Mouse (Mus musculus) midbrain, embryonic 12.5 days (tissue): ENCODE measurements around the gene Nfatc3. TPM values are rescaled to one million over a fixed set of nuclear protein-coding genes. Genes with fewer than 3 reads are reported as not detected.
"Not testable (repeated sequence)": the region's sequence is repeated elsewhere in the genome, so short reads cannot be mapped to it uniquely, and the experiment has no call there.

Experiments used
- ATAC-seq: fragments of 200-750 bp; cut with Nextera tagmentation; 2 replicates; pipeline ENCODE4 v1.8.0; 2017; ENCODE audit warnings: low read depth, moderate TSS enrichment, moderate library complexity; ENCODE audit not compliant: low FRiP score
- H3K27ac ChIP-seq: fragments of 300-500 bp; sonication (generic); replicated peaks from 2 replicates; pipeline ENCODE4 v1.5.1; 2016; ENCODE audit warnings: mild to moderate bottlenecking
- H3K27me3 ChIP-seq: fragments of 300-500 bp; sonication (generic); 2 replicates; pipeline ENCODE4 v1.6.1; 2016; ENCODE audit warnings: mild to moderate bottlenecking
- H3K36me3 ChIP-seq: fragments of 300-500 bp; sonication (generic); 2 replicates; pipeline ENCODE4 v1.6.1; 2016
- H3K4me1 ChIP-seq: fragments of 300-500 bp; sonication (generic); 2 replicates; pipeline ENCODE4 v1.6.1; 2016
- H3K4me2 ChIP-seq: fragments of 300-500 bp; sonication (generic); replicated peaks from 2 replicates; pipeline ENCODE4 v1.6.1; 2016; ENCODE audit warnings: mild to moderate bottlenecking, moderate library complexity
- H3K4me3 ChIP-seq: fragments of 300-500 bp; sonication (generic); 2 replicates; pipeline ENCODE4 v1.5.1; 2016; ENCODE audit warnings: mild to moderate bottlenecking
- H3K9ac ChIP-seq: fragments of 300-500 bp; sonication (generic); replicated peaks from 2 replicates; pipeline ENCODE4 v1.6.1; 2016; ENCODE audit warnings: mild to moderate bottlenecking, moderate library complexity
- H3K9me3 ChIP-seq: fragments of 300-500 bp; sonication (generic); 2 replicates; pipeline ENCODE4 v1.6.1; 2016; ENCODE audit warnings: mild to moderate bottlenecking
- WGBS: fragments of 180-500 bp; shearing (Covaris S2); methylation state at CpG from one replicate; pipeline ENCODE4 v1.1.7; 2016; 5-methylcytosine and 5-hydroxymethylcytosine counted together
- polyA plus RNA-seq: library from polyadenylated mRNA; unstranded; fragments of >200 nt; fragmentation: Nextera tagmentation; extraction: Ambion mirVana; gene quantifications from 2 replicates; pipeline ENCODE4 v1.2.1, GENCODE M21; 2016

Nfatc3 gene
- 5.3 and 6.0 TPM in 2 replicates for polyA plus RNA-seq

DNA sequence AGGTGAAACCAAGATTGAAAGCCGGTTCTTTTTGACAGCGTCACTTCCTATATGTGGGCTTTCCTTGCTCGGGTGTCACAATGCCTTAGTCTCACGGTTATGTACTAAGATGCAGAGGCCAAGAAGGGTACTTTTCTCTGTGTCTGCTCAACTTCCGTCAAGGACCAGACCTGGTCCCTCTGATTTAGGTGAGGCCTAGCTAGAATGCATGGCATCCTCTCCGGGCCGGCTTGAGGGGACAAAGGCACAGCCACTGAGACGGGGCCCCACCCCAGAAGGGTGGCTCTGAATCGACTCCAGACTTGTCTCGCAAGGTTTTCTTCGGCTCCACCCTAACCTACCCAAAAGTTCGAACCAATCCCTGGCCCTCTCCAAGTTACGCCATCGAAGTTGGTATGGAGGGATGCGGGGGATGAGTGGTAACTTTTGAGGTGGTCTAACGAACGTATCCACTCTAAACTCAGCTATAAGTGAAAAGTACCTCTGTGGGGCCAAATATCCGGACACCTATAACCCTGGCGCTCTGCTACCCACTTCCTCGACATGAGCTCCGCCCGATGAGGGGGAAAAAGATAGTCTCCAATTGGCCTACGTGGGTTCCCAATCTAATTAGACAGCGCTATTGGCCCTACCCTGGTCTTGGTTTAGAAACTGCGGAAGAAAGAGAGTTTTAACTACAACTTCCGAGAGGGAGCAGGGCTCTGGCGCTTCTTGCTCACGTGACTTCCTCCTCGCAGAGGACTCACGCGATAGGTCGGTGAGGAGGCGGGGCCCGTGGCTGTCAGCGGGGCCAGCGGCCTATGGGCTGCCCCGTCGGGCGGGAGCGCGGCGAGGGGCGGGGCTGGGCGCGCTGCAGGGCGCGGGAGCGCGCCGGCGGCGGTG lies at the start of gene Nfatc3:
TSS of gene Nfatc3 (plus strand) at position 110 of the 882 bp plus-strand sequence.
- H3K27ac ChIP-seq = peak within 1 kb of the TSS; percentile 92
- ATAC-seq = peak; percentile 96
- peak within 1 kb of the TSS; percentile 80 for H3K4me2 ChIP-seq
- H3K36me3 ChIP-seq = 0 out of 2 replicates have a peak, but pooled peaks cover 6% of the 10 kb centered on the region
- peaks cover 28% of the 10 kb centered on the region for H3K4me1 ChIP-seq
- H3K4me3 ChIP-seq = peak within 1 kb of the TSS; percentile 86
- under 1% methylated on average over 52 of the region's 52 CpGs for WGBS
- no peaks in the 10 kb centered on the region for H3K27me3 ChIP-seq
- peak within 1 kb of the TSS; percentile 83 for H3K9ac ChIP-seq
- H3K9me3 ChIP-seq = no peaks in the 10 kb centered on the region

DNA sequence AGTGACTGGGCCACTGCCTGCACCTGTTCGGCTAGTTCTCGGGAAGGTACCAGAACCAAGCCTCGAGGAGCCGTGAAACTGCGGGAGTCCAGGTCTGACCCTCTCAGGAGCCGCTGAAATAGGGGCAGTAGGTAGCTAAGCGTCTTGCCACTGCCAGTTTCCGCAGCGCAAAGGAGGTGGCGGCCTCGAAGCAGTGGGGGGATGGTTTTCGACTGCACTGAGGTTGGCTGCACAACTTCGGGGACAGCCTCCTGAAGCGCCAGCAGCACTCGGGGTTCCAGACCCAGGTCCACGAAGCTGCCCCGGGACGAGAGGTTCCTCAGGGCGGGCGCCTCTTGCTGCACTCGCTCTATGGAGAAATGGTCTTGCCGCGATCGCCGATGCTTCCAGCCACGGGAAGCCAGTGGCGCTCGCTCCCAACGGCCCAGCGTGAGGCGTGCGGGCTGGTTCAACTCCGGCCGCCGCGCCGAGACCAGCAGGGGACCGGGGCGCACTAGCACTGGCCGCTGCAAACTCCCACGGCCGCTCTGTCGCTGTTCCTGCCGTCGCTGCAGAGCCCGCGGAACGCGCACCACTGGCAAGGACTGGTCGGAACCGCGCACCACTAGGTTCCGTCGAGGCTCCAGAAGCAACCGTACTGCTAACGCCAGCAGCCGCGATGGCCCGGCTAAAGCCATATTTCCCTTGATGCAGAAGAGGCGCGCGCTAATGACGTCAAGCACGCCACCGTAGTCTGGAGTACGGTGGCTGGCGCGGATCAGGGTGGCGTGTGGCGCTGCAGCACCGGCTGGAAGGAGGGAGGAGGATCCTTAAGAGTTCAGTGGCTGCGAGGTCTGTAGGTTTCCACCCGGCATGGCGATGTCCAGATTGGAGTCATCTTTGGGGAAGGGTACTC lies 47.6 kb upstream of the Nfatc3 start:
- Histone ChIP-seq H3K4me3 (peak overlapping the region; percentile 98), H3K9ac (peak overlapping the region; percentile 92), H3K36me3 (peaks cover 9% of the 10 kb centered on the region; the same call in 1 of the 2 replicates), H3K4me2 (peak overlapping the region; percentile 99), H3K27ac (peak overlapping the region; percentile 65), H3K9me3 (no peaks in the 10 kb centered on the region), H3K4me1 (peaks cover 19% of the 10 kb centered on the region), H3K27me3 (no peaks in the 10 kb centered on the region)
- ATAC-seq = peak; percentile 94
- WGBS = 1% methylated on average over 74 of the region's 74 CpGs

DNA sequence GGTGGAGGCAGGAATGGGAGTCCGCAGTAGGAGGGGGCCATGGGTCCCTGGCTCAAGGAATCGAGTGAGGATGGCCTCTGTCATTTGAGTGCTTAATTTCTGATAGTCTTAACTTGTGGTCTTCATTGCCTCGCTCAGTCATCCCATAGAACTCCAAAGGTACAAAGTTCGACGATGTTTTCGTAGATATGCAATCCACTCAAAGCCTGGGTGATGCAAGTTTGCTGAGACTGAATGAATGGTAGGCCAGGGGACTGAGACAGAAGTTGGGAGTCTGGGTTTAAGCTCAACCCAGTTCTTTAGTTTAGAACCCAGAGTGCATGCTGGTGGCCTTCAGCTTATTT lies 47.0 kb upstream of the Nfatc3 start, which contains the start of gene Ddx28:
TSS of gene Ddx28 (minus strand) at position 240 of the 344 bp plus-strand sequence.
- peaks cover 14% of the 10 kb centered on the region; the same call in 1 of the 2 replicates for H3K36me3 ChIP-seq
- H3K27me3 ChIP-seq = no peaks in the 10 kb centered on the region
- ATAC-seq = peak; percentile 41; the same call in 1 of the 2 replicates
- peak within 1 kb of the TSS; percentile 92 for H3K9ac ChIP-seq
- H3K4me1 ChIP-seq = peaks cover 19% of the 10 kb centered on the region
- 3% methylated on average over 6 of the region's 6 CpGs for WGBS
- H3K9me3 ChIP-seq = no peaks in the 10 kb centered on the region
- H3K27ac ChIP-seq = peak within 1 kb of the TSS; percentile 65
- peak within 1 kb of the TSS; percentile 98 for H3K4me3 ChIP-seq
- peak within 1 kb of the TSS; percentile 99 for H3K4me2 ChIP-seq

DNA sequence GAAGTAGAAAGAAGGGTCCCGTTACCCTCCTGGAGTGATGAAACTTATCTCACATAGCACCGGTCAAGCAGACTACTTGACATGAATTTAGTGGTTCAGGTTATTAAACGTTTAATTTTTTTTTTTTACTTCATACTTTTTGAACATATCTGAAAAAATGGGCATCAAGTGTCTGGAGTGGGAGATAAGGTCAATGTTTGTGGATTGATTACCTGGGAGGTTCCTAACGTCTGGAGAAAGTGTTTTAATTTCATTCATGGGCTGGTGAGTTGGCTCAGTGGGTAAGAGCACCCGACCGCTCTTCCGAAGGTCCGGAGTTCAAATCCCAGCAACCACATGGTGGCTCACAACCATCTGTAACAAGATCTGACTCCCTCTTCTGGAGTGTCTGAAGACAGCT lies 46.4 kb upstream of the Nfatc3 start:
- H3K27me3 ChIP-seq, ATAC-seq, H3K9me3 ChIP-seq, H3K27ac ChIP-seq: not testable (repeated sequence)
- Histone ChIP-seq H3K36me3 (peaks cover 18% of the 10 kb centered on the region), H3K4me2 (peak overlapping the region; percentile 99), H3K9ac (peak overlapping the region; percentile 92; the same call in 1 of the 2 replicates), H3K4me3 (peak overlapping the region; percentile 98), H3K4me1 (peaks cover 19% of the 10 kb centered on the region)
- WGBS = 80% methylated on average over 8 of the region's 8 CpGs

DNA sequence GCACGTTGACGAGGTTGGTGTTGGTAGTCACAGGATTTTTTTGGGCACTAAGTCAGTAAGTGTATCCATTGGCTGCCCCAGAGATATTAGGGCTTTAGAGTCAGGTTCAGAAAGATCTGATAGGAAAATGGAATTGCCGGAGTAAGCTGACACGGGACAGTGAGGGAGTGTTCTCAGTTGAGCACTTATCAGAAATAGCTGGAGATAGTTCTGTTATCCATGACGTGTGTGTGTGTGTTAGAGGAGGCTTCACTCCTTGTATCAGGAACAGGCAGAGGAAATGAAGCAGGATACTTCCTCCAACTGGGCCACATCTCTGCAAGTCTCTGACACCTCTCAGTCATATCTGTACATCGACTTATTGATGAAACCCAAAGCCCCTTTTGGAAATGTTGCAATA lies 42.4 kb upstream of the Nfatc3 start:
- H3K4me3 ChIP-seq = no peak overlapping the region
- H3K9me3 ChIP-seq = no peaks in the 10 kb centered on the region
- ATAC-seq = no peak
- WGBS = 95% methylated on average over 6 of the region's 6 CpGs
- H3K9ac ChIP-seq = no peak overlapping the region
- H3K4me2 ChIP-seq = no peak overlapping the region
- peaks cover 22% of the 10 kb centered on the region for H3K36me3 ChIP-seq
- no peak overlapping the region for H3K27ac ChIP-seq
- no peaks in the 10 kb centered on the region for H3K27me3 ChIP-seq
- H3K4me1 ChIP-seq = peaks cover 6% of the 10 kb centered on the region; the same call in 1 of the 2 replicates

DNA sequence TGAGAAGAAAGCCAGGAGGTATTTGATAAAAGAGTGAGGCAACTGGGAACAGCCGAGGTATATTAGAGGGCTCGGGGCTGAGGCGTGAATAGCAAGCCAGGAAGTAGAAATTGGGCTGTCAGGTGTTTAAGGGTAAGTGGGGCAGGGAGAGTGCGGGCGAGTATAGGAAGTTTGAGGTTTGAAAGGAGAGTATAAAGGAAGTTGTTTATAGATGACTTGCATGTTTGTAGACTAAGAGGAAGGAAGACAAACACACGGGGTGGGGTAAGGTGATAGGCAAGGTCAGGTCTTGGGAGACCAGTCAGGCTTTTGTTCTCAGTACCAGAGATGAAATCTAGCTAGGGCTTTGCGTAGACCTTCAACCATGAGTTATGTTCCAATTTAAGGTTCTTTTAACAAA lies 41.5 kb upstream of the Nfatc3 start:
- Histone ChIP-seq H3K27ac (no peak overlapping the region), H3K4me3 (no peak overlapping the region), H3K36me3 (peaks cover 22% of the 10 kb centered on the region), H3K4me1 (peaks cover under 1% of the 10 kb centered on the region; the same call in 1 of the 2 replicates), H3K4me2 (no peak overlapping the region), H3K9me3 (no peaks in the 10 kb centered on the region), H3K27me3 (no peaks in the 10 kb centered on the region), H3K9ac (no peak overlapping the region)
- no peak for ATAC-seq
- WGBS = 96% methylated on average over 7 of the region's 7 CpGs

DNA sequence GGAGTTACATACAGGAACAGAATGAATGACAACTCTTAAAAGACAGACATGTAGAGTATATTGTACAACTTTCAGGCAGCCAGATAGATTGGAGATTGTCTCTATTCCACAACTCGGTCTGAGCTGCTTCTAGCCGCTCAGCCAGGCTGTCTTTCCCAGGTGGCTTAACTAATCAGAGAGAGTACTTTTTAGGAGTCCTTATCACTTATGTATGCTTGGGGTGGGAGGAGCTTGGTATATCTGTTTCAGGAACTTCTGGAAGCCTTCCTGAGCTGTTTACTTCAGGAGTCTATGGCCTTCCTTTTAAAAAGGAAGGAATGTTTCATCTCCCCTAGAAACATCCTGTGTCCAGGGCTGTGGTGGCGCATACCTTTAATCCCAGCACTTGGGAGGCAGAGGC lies 40.6 kb upstream of the Nfatc3 start:
- Histone ChIP-seq H3K27ac (no peak overlapping the region), H3K4me3 (no peak overlapping the region), H3K9ac (no peak overlapping the region), H3K27me3 (no peaks in the 10 kb centered on the region), H3K4me2 (no peak overlapping the region), H3K4me1 (no peaks in the 10 kb centered on the region), H3K36me3 (peaks cover 22% of the 10 kb centered on the region), H3K9me3 (no peaks in the 10 kb centered on the region)
- no peak for ATAC-seq
- 89% methylated on average over 3 of the region's 3 CpGs for WGBS

DNA sequence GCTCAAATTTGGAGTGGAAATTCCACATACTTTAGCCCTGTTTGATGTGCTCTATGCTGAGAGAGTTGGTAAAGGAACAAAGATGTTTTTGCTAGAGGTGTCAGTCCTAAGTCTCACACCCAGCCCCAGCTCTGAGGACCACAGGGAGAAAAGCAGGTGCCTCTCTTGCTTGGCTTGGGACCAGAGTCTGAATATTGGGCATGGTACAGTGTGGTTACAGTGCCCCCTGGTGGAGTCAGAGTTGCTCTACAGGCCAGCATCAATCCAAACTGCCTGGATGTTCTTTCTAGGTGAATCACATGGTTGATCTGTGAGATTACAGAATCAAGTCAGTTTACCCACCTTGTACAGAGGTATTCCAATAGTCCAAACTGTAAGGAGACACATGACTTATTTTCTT lies 36.2 kb upstream of the Nfatc3 start:
- no peaks in the 10 kb centered on the region for H3K9me3 ChIP-seq
- no peaks in the 10 kb centered on the region for H3K4me1 ChIP-seq
- no peaks in the 10 kb centered on the region for H3K27me3 ChIP-seq
- H3K36me3 ChIP-seq = peaks cover 22% of the 10 kb centered on the region; the same call in 1 of the 2 replicates
- ATAC-seq = no peak
- no peak overlapping the region for H3K4me2 ChIP-seq
- H3K4me3 ChIP-seq = no peak overlapping the region
- H3K27ac ChIP-seq = no peak overlapping the region
- no peak overlapping the region for H3K9ac ChIP-seq

DNA sequence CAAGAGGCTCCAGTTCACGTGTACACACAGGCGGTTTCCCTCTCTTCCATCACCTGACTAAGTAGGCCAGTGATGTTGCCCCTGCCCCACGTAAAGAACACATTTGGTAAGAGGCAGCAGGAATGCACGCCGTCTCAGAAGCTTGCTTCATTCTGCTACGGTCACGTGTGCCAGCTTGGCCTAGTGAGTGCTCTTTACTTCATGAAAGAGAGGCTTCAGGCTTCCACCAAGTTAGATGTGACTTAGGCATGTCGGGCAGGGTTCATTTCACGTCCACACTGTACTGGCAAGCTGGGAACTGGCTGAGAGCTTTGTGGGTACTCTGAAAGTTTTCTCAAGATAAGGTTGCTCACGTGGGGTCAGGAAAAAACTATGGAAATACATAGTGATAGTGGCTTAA lies 19.9 kb upstream of the Nfatc3 start:
- no peaks in the 10 kb centered on the region for H3K4me1 ChIP-seq
- peaks cover 16% of the 10 kb centered on the region; the same call in 1 of the 2 replicates for H3K36me3 ChIP-seq
- H3K9me3 ChIP-seq = no peaks in the 10 kb centered on the region
- WGBS = 93% methylated on average over 10 of the region's 10 CpGs
- H3K4me3 ChIP-seq = no peak overlapping the region
- H3K9ac ChIP-seq = no peak overlapping the region
- H3K27ac ChIP-seq = no peak overlapping the region
- H3K4me2 ChIP-seq = no peak overlapping the region
- no peak for ATAC-seq
- no peaks in the 10 kb centered on the region for H3K27me3 ChIP-seq

DNA sequence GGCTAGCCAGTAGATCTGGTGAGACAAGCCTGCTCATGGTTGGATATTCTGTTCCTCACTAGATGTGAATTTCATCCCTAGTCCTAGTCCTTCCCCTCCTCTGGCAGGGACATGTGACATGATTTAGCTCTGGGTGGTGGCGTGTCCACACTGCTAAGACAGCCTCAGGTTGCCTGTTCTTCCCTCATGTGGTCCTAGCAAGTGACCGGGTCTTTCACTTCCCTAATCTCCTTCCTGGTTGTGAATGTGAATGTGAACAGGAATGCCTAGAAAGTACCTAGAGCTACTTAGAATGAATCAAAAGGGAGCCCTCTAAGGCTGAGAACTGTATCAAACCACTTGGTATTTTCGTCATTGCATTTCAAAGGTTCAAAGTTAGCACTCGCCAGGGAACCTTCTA lies 19.0 kb upstream of the Nfatc3 start:
- 84% methylated on average over 4 of the region's 4 CpGs for WGBS
- Histone ChIP-seq H3K4me3 (no peak overlapping the region), H3K4me1 (no peaks in the 10 kb centered on the region), H3K9ac (no peak overlapping the region), H3K27me3 (no peaks in the 10 kb centered on the region), H3K36me3 (peaks cover 13% of the 10 kb centered on the region; the same call in 1 of the 2 replicates), H3K27ac (no peak overlapping the region), H3K9me3 (no peaks in the 10 kb centered on the region), H3K4me2 (no peak overlapping the region)
- ATAC-seq = no peak

DNA sequence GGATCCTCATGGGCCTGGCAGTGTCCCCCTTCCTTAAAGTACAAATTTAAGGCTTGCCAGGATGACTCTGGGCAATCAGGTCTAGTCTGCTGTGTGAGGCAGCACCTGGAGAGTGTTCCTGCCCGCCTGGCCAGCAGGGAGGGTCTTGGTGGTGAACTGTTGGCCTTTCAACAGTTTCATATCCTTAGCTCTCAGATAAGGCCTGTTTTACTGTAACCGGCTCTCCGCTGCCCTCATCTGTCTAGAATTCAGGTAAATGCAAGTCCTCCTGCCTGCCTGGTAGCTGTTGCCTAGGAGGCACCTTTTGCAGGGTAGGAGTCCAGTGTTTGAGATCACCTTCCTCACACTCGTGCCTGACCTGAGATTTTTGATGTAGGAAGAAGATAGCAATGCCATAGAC lies 18.4 kb upstream of the Nfatc3 start:
- Histone ChIP-seq H3K9ac (no peak overlapping the region), H3K27ac (no peak overlapping the region), H3K9me3 (no peaks in the 10 kb centered on the region), H3K4me1 (no peaks in the 10 kb centered on the region), H3K36me3 (peaks cover 13% of the 10 kb centered on the region; the same call in 1 of the 2 replicates), H3K4me2 (no peak overlapping the region), H3K27me3 (no peaks in the 10 kb centered on the region), H3K4me3 (no peak overlapping the region)
- ATAC-seq = no peak
- WGBS = 80% methylated on average over 4 of the region's 4 CpGs

DNA sequence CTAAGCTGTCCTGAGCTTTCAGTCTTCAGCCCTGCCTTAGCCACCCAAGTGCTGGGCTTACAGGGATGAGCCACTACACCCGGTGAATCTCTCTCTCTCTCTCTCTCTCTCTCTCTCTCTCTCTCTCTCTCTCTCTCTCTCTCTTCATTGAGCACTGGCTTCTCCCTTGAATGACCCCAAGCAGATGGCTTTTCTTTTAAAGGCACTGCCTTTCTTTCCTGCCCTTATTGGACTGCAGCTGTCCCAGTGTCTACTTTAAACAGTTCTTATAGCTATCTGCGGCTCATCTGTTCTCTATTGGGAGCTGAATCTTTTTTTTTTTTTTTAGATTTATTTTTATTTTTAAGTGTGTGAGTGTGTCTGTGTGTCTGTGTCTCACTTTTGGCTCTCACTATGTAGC lies 15.6 kb upstream of the Nfatc3 start:
- H3K9ac ChIP-seq = no peak overlapping the region
- H3K36me3 ChIP-seq = 0 out of 2 replicates have a peak, but pooled peaks cover 9% of the 10 kb centered on the region
- H3K4me1 ChIP-seq = no peaks in the 10 kb centered on the region
- no peak overlapping the region for H3K4me2 ChIP-seq
- H3K9me3 ChIP-seq = no peaks in the 10 kb centered on the region
- H3K27me3 ChIP-seq = no peaks in the 10 kb centered on the region
- no peak overlapping the region for H3K4me3 ChIP-seq
- no peak overlapping the region for H3K27ac ChIP-seq
- 82% methylated on average over 2 of the region's 2 CpGs for WGBS
- ATAC-seq = no peak
